Mouse (Mus musculus): ENCODE measurements around the gene Cux2. TPM values are rescaled to one million over a fixed set of nuclear protein-coding genes. Genes with fewer than 3 reads are reported as not detected.

Gene Cux2
- polyA plus RNA-seq, 1 experiment from 2014 or later: not detected

- peak overlapping the region; percentile 71 for H3K27ac ChIP-seq
- no peak overlapping the region for H3K4me3 ChIP-seq (ENCODE audit: inconsistent target)
- H3K79me2 ChIP-seq (ENCODE audit: inconsistent target): no peaks in the 10 kb centered on the region; the same call in 1 of the 2 replicates
- peaks cover 29% of the 10 kb centered on the region for H3K36me3 ChIP-seq (ENCODE audit: inconsistent target)
- WGBS (ENCODE audit: missing documents): 8% methylated on average over 5 of the region's 5 CpGs
Measured at GRCm38 (mm10) chr5:121811485-121811931, 238.4 kb downstream of the Cux2 start.

GRCm38 (mm10) chr5:121810331-121811151 is 239.4 kb downstream of the Cux2 start:
- Histone ChIP-seq H3K27ac (no peak overlapping the region), H3K36me3 (ENCODE audit: inconsistent target) (peaks cover 30% of the 10 kb centered on the region), H3K79me2 (ENCODE audit: inconsistent target) (no peaks in the 10 kb centered on the region; the same call in 1 of the 2 replicates), H3K4me3 (ENCODE audit: inconsistent target) (no peak overlapping the region)
- WGBS (ENCODE audit: missing documents): 97% methylated on average over 17 of the region's 17 CpGs

GRCm38 (mm10) chr5:121809667-121810224 is 240.2 kb downstream of the Cux2 start:
- H3K4me3 ChIP-seq (ENCODE audit: inconsistent target): no peak overlapping the region
- 67% methylated on average over 5 of the region's 5 CpGs for WGBS (ENCODE audit: missing documents)
- H3K36me3 ChIP-seq (ENCODE audit: inconsistent target): peaks cover 29% of the 10 kb centered on the region
- H3K79me2 ChIP-seq (ENCODE audit: inconsistent target): no peaks in the 10 kb centered on the region; the same call in 1 of the 2 replicates
- no peak overlapping the region for H3K27ac ChIP-seq

GRCm38 (mm10) chr5:121808202-121808601 is 241.7 kb downstream of the Cux2 start:
- no peaks in the 10 kb centered on the region; the same call in 1 of the 2 replicates for H3K79me2 ChIP-seq (ENCODE audit: inconsistent target)
- WGBS (ENCODE audit: missing documents): 97% methylated on average over 2 of the region's 2 CpGs
- H3K36me3 ChIP-seq (ENCODE audit: inconsistent target): peaks cover 26% of the 10 kb centered on the region
- H3K27ac ChIP-seq: no peak overlapping the region
- no peak overlapping the region for H3K4me3 ChIP-seq (ENCODE audit: inconsistent target)

- no peaks in the 10 kb centered on the region; the same call in 1 of the 2 replicates for H3K79me2 ChIP-seq (ENCODE audit: inconsistent target)
- H3K27ac ChIP-seq: no peak overlapping the region
- no peak overlapping the region for H3K4me3 ChIP-seq (ENCODE audit: inconsistent target)
- H3K36me3 ChIP-seq (ENCODE audit: inconsistent target): peaks cover 36% of the 10 kb centered on the region
- 77% methylated on average over 3 of the region's 3 CpGs for WGBS (ENCODE audit: missing documents)
Measured at GRCm38 (mm10) chr5:121807186-121807585, 242.7 kb downstream of the Cux2 start.

Other genes with a start within 250 kb of the Cux2 start
- 36.0 to 49.5 TPM (median 47.2 TPM) in 3 replicates for gene Sh2b3, start 212.5 kb downstream of the Cux2 start, polyA plus RNA-seq (2018)
- gene Pheta1, start 201.1 kb downstream of the Cux2 start, polyA plus RNA-seq (2018): 0.86 to 5.2 TPM (median 3.8 TPM) in 3 replicates
- gene Myl2, start 50.8 kb upstream of the Cux2 start, polyA plus RNA-seq (2018): 1.5 TPM in 1 of 3 replicates, not detected in the others
- 0.25 to 1.1 TPM (median 0.70 TPM) in 3 replicates for gene Ccdc63, start 90.7 kb upstream of the Cux2 start, polyA plus RNA-seq (2018)
- gene Ppp1cc, start 108.2 kb upstream of the Cux2 start, polyA plus RNA-seq (2018): 236 to 261 TPM (median 239 TPM) in 3 replicates
- 89.5 to 146 TPM (median 116 TPM) in 3 replicates for gene Hvcn1, start 156.7 kb upstream of the Cux2 start, polyA plus RNA-seq (2018)
- 2.9 to 4.4 TPM (median 3.9 TPM) in 3 replicates for gene Tctn1, start 214.4 kb upstream of the Cux2 start, polyA plus RNA-seq (2018)
- gene Pptc7, start 234.3 kb upstream of the Cux2 start, polyA plus RNA-seq (2018): 12.5 to 16.0 TPM (median 14.1 TPM) in 3 replicates

Measured in macrophage (primary cell).